Mouse (Mus musculus): ENCODE data around the gene Myo7a. TPM values are rescaled to one million over a fixed set of nuclear protein-coding genes. Genes with fewer than 3 reads are reported as not detected.

Myo7a gene
- total RNA-seq, 2 experiments from 2014 or later = 10.1 to 10.2 TPM

DNA sequence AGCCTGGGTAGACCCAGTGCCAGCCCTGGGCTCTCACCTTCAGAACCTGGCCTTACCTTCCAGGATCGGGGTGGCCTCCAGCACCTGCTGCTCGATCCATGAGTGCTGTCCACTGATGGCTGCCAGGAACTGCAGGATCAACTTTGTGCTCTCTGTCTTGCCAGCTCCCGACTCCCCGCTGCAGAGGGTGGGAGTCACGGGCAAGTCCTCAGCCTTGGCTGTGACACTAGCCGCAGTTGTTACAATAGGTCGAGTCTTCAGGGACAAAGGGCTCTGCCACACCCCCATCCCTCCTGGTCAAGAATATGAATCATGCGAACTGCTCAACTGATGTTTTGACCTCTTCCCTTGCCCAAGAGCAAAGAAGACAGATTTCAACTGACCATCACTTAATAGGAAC lies 21.8 kb downstream of the Myo7a start:
- no peak for DNase-seq

DNA sequence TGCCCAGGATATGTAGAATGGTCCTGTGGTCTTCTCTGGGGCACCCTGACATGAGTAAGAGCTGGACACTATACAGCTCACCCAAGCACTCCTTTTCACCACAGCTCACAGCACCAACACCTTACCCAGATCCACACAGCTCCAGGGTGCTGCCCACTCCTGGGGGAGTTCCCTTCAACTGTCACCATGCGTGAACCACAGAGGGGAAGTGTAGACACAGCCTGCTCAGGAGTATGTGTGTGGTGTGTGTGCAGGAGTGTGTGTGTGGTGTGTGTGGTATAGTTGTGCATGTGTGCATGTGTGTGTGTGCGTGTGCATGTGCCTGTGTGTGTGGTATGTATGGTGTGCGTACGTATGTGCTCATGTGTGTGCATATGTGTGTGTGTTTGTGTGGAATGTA lies 23.5 kb downstream of the Myo7a start:
- no peak for DNase-seq

DNA sequence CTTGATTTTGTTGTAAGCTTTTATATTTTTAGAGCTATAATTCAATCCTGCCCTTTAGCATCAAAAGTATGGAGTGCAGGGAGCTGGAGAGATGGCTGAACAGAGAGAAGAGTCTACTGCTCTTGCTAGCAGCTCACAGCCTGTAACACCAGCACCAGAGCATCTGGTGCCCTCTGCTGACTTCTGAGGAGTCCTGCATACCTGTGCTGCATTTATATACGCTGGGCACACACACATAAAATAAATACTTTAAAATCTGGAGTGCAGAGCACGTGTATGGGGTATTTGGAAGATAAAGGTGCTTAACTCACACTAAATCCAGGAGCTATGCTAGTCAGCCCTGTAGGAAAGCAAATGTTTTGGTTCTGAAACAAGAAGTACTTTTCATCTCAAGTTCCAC lies 33.0 kb downstream of the Myo7a start:
- DNase-seq = no peak

DNA sequence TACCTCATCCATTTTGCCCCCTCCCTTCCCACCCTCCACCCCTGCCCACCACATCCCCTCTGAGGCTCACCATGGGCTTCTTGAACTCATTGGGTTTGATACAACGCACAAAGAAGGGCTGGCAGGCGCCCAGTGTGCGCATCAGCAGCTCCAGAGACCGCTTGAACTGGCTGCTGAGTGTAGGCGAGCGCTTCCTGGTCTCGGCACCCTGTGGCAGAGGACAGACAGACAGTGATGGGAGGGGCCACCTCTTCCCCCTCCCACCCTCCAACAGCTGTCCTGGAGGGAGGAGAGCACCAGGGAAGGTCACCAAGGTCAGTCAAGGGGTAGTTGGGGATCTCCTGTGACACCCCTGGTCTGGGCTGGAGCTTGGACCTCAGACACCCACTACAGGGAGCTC lies 34.0 kb downstream of the Myo7a start:
- DNase-seq = no peak

DNA sequence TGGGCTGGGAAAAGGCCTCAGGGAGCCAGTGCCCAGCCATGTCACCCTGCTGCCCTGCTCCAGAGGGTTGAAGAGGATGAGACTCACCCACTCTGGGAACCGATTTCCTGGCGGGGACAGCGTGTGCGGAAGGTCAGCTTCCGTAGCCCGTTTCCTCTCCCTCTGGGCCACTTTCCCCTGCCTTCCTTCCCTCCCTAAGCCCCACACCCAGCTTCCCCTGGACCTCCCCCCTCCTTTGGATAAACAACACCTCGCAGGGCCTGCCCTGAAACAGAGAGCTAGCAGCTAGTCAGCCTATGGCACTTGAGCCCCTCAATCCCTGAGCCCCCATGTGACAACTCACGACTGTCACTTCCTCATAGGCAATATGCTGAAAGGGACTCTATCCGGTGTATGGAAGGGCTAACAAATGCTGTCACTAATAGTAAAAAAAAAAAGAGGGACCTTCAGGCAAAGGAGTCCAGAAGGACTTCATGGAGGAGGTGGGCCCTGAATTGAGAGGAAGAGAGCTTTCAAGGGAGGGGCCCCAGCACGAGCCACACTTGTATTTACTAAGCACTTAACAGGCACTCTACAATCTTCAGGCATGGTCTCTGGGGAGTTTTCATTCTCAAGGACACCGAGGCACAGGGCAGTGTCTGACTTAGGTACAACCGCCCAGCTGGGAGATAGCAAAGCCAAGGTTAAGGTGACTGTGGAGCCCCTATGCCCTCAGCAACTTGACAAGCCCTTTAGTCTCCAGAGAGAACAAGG lies 34.6 kb downstream of the Myo7a start:
- DNase-seq = no peak

DNA sequence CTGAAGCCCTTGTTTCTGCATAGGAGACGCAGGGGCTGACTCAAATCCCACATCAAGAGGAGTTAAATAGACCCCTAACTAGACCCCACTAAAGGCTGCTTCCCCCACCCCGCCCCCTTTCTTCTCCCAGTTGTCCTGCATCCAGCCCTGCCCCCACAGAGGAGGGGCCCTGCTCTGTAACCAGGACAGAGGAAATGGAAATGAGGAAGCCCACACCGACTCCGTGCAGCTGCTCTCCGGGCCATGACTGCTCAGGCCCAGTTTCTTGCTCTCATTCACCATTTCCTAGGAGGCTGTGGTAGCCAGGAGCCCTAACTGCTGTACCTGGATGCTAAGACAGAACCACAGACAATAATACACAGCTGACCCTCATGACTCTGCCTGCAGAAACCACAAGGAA lies 36.9 kb downstream of the Myo7a start:
- no peak for DNase-seq

DNA sequence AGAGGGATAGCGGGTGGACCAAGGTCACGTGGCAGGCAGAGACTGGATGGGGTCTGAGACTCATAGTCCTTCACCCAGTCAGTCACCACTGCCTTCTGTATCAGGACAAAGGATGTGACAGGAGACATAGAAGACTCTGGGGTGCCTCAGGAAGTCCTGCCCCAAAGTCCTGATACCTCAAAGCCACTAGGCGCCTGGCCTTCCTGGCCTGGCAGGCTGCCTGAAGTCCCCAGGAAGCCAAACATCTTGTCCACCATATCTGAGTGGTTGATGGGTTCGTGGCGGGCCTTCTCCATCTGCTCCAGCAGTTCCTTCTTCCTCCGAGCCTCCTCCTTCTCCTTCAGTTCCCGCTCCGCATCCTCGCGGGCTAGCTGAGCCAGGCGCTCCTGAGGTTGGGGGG lies 41.9 kb downstream of the Myo7a start:
- DNase-seq = no peak

DNA sequence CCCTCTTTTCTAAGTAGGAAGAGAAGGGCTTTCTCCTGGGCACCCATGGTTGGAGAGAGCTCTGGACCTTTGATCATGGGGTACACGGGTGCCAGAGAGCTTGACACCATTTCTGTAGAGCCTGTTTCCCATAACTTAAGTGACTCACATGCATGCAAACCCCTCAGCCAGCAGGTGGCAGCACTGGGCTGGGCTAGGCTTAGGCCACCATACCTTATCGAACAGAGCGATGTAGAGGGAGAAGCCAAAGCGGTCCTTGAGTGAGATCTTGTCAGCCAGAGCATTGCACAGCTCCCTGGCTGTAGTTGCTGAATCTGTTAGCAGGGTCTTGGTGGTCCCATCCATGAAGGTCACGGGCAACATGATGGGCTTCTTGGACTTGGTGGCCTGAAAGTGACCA lies 47.7 kb downstream of the Myo7a start:
- DNase-seq = peak; percentile 61 to 69

DNA sequence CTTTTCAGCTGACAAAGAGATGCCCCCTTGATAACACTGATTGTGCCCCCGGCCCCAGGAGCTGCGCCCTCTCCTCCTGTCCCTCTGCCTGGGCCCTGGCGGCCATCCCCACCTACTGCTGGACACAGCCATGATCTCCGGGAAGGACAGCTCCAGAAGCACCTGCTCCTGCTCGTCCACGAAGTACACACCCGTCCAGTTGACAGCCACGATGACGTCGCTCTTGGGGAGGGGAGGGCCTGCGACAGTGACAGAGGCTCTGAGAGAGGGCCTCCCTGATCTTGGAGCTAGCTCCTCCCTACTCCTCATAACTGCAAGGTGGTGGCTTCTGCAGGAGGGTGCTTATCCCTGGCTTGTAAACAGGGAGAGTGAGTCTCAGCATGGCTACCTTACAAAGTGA lies 53.1 kb downstream of the Myo7a start:
- no peak for DNase-seq

DNA sequence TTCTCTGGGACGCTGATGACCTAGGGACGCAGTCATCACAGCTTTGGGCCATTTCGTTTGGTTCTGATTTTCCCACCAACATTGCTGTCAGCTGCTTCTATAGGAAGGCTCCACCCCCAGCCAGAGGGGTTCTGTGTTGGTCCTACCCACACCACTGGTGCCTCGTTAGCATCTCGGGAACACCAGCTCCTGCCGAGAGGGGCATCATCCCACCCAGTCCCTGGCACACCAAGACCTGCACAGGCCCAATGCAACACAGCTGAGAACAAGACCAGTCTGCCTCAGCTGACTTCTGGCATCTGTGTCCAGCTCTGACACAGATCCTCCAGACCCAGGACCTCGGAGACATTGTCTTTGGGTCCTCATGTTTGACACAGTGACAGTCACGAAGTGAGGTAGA lies 64.4 kb downstream of the Myo7a start:
- DNase-seq = no peak

DNA sequence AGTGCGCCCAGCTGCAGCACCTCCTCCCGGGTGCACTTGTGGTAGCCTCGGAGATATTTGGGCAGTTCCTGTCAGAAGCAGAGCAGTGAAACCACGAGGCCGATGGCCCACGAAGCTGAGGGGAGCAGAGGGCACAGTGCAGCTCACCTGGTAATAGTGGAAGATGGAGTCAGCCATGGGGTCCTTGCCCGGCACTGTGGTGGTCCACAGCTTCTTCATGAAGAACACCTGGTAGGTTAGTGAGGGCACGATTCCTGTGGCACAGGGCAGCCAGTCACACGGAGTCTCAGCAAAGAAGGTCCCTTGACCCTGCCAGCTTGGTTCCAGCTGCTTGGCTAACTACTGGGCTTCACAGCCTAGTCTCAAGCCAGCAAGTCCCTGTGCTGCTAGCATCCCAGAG lies 64.9 kb downstream of the Myo7a start:
- DNase-seq = no peak

DNA sequence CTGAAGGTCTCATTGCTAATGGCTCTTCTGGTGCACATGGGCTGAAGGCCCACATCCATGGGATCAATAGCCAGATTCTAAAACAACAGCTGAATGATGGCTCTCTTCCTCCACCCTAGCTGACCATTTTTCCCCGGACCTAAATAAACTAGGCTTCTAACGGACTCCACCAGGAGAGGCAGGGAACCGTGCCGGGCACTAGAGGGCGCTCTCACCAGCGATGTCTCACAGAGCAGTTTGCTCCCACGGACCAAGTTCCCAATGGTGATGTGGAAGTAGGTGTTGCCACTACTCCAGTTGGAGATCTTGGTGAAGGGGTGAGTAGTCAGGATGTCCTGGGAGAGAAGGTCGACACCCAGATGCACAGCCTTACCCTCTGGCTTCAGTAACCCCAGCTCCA lies 67.3 kb downstream of the Myo7a start:
- no peak for DNase-seq

DNA sequence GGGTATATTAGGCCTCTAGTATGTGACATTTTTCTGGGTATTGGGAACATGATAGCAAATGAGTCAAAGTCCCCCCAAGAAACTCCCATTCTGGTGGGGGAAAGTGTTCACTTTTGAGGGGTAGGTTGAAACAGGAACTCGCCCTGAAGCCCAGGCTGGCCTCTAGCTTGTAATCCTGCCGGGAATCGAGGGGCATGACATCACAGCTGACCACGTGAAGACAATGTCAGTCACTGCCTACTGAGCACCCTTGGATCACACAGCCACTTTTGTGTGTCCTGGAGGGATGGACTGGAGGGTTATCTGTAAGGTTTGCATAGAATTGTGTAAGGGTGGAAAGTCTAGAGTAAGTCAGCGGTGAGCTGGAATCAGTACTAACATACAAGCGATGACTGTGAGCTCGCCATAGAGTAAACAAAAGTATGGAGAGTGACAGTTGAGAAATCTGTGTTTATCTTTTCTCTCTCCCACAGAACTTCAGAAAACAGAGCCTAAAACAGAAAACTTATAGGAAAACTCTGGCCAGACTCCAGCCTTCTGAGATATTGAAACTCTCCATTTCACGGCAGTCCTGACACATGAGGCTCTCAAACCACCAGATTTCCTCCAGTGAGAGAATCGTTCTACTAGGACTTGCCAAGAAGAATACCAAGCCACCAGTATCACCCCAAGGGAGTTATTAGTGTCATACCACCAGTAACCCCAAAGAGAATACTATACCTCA lies 71.1 kb downstream of the Myo7a start:
- DNase-seq = no peak

DNA sequence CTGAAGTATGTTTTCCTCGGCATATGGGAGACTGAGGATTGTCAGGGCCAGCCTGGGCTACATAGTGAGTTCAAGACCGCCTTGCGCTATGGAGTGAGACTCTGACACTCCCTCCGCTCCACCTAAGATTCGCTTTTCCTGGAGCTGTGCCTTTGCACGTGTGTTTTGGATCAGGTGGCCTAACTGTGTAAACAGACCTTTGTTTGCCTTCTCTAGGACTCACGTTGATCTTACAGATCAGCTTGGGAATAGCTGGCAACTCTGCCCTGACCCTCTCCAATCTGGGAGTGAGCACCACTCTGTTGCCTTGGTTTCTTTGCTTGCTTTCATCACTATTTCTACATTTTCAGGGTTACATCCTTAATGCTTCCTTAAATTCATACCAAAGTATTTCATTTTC lies 116.7 kb downstream of the Myo7a start:
- DNase-seq = no peak

Other genes with a start within 250 kb of the Myo7a start
- not detected for gene Gdpd4, start 199.6 kb downstream of the Myo7a start, total RNA-seq (2021)
- 1 to 10 TPM; 1.1 to 1.2 TPM for gene Omp, start 26.0 kb upstream of the Myo7a start, total RNA-seq (2021)
- 10 to 100 TPM; 48.6 to 48.8 TPM for gene Capn5, start 58.8 kb upstream of the Myo7a start, total RNA-seq (2021)
- gene B3gnt6, start 80.0 kb upstream of the Myo7a start, total RNA-seq (2021) = under 1 TPM; 0.25 to 0.42 TPM
- 10 to 100 TPM; 21.0 to 21.4 TPM for gene Acer3, start 201.7 kb upstream of the Myo7a start, total RNA-seq (2021)
- 1 to 10 TPM; 1.4 TPM for gene Tsku, start 241.8 kb upstream of the Myo7a start, total RNA-seq (2021)

Measured in layer of hippocampus, postnatal 36 days (tissue).